Mouse (Mus musculus): ENCODE results near the gene Acot7. TPM values are rescaled to one million over a fixed set of nuclear protein-coding genes. Genes with fewer than 3 reads are reported as not detected.

Gene Acot7
- total and polyA plus RNA-seq, 2 experiments from 2014 or later = 249 to 488 TPM

DNA sequence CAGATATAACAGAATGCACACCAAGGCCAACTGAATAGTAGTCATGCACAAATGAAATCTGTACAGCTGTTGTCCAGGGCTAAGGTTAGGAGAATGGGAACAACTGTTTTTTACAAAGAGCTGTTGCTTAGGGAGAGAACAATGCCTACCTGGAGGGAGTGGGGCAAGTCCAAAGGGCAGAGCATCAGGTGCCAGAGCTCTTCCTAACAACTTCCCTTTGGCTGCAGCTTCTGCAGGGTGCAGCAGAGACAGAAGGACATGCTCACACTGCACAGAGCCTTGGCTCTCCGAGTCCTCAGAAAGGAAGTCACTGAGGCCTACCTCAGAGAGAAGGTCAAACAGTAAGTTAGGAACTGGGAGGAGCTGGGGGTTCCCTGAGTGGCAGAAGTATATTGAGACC lies 21.7 kb downstream of the Acot7 start:
- ATAC-seq = no peak
- H3K36me3 ChIP-seq (ENCODE audit: insufficient read depth, low read length) = no peaks in the 10 kb centered on the region
- no peak for TF ChIP-seq CTCF (IDR thresholded peaks at IDR 0.05; ENCODE audit: low read depth)

DNA sequence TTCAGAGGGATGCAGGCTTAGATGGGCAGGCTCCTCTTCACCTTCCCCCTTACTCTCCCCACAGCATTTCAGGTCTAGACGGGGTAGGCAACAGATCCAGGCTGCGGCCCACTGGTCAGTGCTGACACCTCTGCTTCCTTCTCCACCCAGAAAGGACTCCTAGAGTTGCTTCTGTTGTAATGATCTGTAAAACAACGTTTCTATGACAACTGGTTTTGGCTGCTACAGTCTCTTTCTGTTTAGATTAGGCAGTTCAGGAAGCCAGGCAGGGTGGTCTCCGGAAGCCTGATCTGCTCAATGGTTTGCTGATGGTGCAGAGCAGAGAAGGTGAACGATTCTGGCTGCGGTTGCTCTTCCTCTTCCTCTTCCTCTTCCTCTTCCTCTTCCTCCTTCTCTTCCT lies 23.6 kb downstream of the Acot7 start:
- DNase-seq (ENCODE audit: low spot score) (no peak), ATAC-seq (no peak)
- H3K4me3 ChIP-seq (ENCODE audit: low read length) = no peak overlapping the region
- 58% methylated on average over 6 of the region's 6 CpGs for WGBS
- no peaks in the 10 kb centered on the region for H3K36me3 ChIP-seq (ENCODE audit: insufficient read depth, low read length)
- peaks cover 8% of the 10 kb centered on the region; the same call in 1 of the 2 replicates for H3K4me1 ChIP-seq (ENCODE audit: insufficient read depth, low read length)
- no peak overlapping the region for H3K27ac ChIP-seq
- TF ChIP-seq CTCF (IDR thresholded peaks at IDR 0.05; ENCODE audit: low read depth) = no peak
- no peaks in the 10 kb centered on the region for H3K9me3 ChIP-seq (ENCODE audit: low read length)
- H3K4me2 ChIP-seq (ENCODE audit: low read depth, low read length) = no peak overlapping the region
- no peak overlapping the region for H3K9ac ChIP-seq (replicated peaks; ENCODE audit: low read length)
- H3K27me3 ChIP-seq (ENCODE audit: insufficient read depth, low read length) = no peaks in the 10 kb centered on the region

More for the DNA sequence above, 21.7 kb downstream of the Acot7 start:
- Histone ChIP-seq H3K9ac (replicated peaks; ENCODE audit: low read length) (no peak overlapping the region), H3K4me3 (ENCODE audit: low read length) (no peak overlapping the region), H3K4me1 (ENCODE audit: insufficient read depth, low read length) (peaks cover 8% of the 10 kb centered on the region; the same call in 1 of the 2 replicates), H3K4me2 (ENCODE audit: low read depth, low read length) (no peak overlapping the region), H3K27me3 (ENCODE audit: insufficient read depth, low read length) (no peaks in the 10 kb centered on the region), H3K9me3 (ENCODE audit: low read length) (no peaks in the 10 kb centered on the region), H3K27ac (no peak overlapping the region)
- 95% methylated on average over 1 of the region's 1 CpGs for WGBS
- no peak for DNase-seq (ENCODE audit: low spot score)

DNA sequence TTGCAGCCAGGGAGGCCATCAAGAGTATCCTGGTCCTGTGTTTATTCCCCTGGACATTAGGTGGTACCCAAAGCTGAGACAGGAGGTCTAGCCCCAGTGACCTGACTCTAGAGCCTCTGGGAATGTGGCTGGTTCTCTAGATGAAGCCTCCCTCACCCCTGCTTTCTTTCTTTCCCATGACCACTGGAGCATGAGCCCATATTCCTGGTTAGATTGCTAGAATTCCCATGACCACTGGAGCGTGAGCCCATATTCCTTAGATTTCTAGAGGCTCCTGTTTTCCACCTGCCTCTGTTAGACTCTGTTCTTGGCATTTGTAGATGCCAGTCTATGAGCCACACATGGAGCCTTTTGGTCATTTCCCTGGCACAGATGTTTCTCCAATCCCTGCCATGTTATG lies 24.5 kb downstream of the Acot7 start:
- H3K4me3 ChIP-seq (ENCODE audit: low read length) = no peak overlapping the region
- no peak overlapping the region for H3K9ac ChIP-seq (replicated peaks; ENCODE audit: low read length)
- no peak overlapping the region for H3K4me2 ChIP-seq (ENCODE audit: low read depth, low read length)
- 0 out of 2 replicates have a peak overlapping the region, but pooled peaks have one; percentile 4 for H3K27ac ChIP-seq
- peaks cover 8% of the 10 kb centered on the region; the same call in 1 of the 2 replicates for H3K4me1 ChIP-seq (ENCODE audit: insufficient read depth, low read length)
- TF ChIP-seq CTCF (IDR thresholded peaks at IDR 0.05; ENCODE audit: low read depth) = no peak
- H3K27me3 ChIP-seq (ENCODE audit: insufficient read depth, low read length) = no peaks in the 10 kb centered on the region
- no peaks in the 10 kb centered on the region for H3K36me3 ChIP-seq (ENCODE audit: insufficient read depth, low read length)
- WGBS = 87% methylated on average over 1 of the region's 1 CpGs
- ATAC-seq (no peak), DNase-seq (ENCODE audit: low spot score) (no peak)
- no peaks in the 10 kb centered on the region for H3K9me3 ChIP-seq (ENCODE audit: low read length)

DNA sequence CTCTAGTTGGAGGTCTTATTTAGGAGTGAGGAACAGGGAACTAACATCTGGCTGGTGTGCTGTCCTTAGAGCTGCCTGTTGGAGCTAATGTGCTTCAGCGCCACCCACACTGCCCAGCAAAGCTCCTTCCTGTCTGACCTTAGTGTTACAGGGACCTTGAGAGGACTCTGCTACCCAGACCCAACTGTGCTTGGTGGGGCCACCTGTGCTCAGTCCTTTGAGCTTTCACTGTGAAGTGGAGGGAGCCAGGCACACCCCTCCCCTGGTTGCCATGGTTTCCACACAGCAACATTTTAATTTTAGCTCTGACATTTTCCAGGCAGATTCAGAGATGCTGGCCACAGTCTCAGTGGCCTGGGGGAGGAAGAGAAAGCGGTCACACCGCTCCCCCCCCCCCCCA lies 25.0 kb downstream of the Acot7 start:
- Histone ChIP-seq H3K9me3 (ENCODE audit: low read length) (no peaks in the 10 kb centered on the region), H3K4me2 (ENCODE audit: low read depth, low read length) (no peak overlapping the region), H3K27ac (no peak overlapping the region), H3K36me3 (ENCODE audit: insufficient read depth, low read length) (no peaks in the 10 kb centered on the region), H3K27me3 (ENCODE audit: insufficient read depth, low read length) (no peaks in the 10 kb centered on the region), H3K4me1 (ENCODE audit: insufficient read depth, low read length) (peaks cover 8% of the 10 kb centered on the region; the same call in 1 of the 2 replicates), H3K9ac (replicated peaks; ENCODE audit: low read length) (no peak overlapping the region), H3K4me3 (ENCODE audit: low read length) (no peak overlapping the region)
- DNase-seq (ENCODE audit: low spot score) = no peak
- WGBS = 80% methylated on average over 3 of the region's 3 CpGs
- TF ChIP-seq CTCF (IDR thresholded peaks at IDR 0.05; ENCODE audit: low read depth) = no peak
- ATAC-seq = no peak

DNA sequence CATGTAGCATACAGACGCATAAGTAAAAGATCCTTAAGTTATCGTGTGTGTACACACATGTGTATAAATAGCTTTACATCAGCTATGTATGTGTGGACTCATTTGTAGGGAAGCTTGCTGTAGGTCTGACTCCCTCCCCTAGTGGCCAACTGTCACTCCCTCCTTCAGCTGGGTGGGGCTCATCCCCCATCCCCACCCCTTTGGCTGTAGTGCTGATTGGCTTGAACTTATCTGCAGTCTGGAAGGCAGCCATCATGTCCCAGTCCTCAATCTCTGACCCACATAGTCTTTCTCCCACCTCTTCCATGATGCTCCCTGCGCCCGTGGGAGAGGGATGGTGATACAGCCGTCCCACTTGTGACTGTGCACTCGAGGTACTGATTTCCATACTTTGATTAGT lies 26.7 kb downstream of the Acot7 start:
- no peak for ATAC-seq
- Histone ChIP-seq H3K4me3 (ENCODE audit: low read length) (no peak overlapping the region), H3K27me3 (ENCODE audit: insufficient read depth, low read length) (no peaks in the 10 kb centered on the region), H3K9me3 (ENCODE audit: low read length) (no peaks in the 10 kb centered on the region), H3K4me2 (ENCODE audit: low read depth, low read length) (no peak overlapping the region), H3K9ac (replicated peaks; ENCODE audit: low read length) (no peak overlapping the region), H3K4me1 (ENCODE audit: insufficient read depth, low read length) (peaks cover 8% of the 10 kb centered on the region; the same call in 1 of the 2 replicates), H3K27ac (no peak overlapping the region), H3K36me3 (ENCODE audit: insufficient read depth, low read length) (no peaks in the 10 kb centered on the region)
- DNase-seq (ENCODE audit: low spot score) = no peak
- peak; percentile 34 for TF ChIP-seq CTCF (IDR thresholded peaks at IDR 0.05; ENCODE audit: low read depth)
- WGBS = 89% methylated on average over 6 of the region's 6 CpGs

DNA sequence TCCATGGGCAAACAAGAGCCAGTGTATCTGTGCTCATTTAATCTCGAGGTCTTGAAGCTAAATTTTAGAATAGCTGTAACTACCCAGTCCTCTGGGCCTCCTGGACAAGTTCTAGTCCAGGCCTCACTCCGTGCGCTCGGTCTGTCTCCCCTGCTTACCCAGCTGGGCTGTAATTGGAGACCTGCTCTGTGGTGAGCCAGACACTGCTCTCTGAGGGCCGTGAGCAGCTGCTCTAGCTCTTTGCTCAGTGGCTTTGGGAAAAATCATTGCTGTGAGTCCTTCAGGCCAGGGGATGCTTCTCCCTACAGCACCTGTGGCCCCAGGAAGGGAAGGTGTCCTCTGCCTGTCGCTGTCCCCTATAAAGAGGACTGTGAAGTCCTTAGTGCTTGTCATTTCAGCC lies 28.3 kb downstream of the Acot7 start:
- DNase-seq (ENCODE audit: low spot score) (no peak), ATAC-seq (no peak)
- no peak overlapping the region for H3K27ac ChIP-seq
- no peaks in the 10 kb centered on the region for H3K36me3 ChIP-seq (ENCODE audit: insufficient read depth, low read length)
- WGBS = 58% methylated on average over 6 of the region's 6 CpGs
- peaks cover 8% of the 10 kb centered on the region; the same call in 1 of the 2 replicates for H3K4me1 ChIP-seq (ENCODE audit: insufficient read depth, low read length)
- no peak for TF ChIP-seq CTCF (IDR thresholded peaks at IDR 0.05; ENCODE audit: low read depth)
- no peak overlapping the region for H3K4me2 ChIP-seq (ENCODE audit: low read depth, low read length)
- no peak overlapping the region for H3K4me3 ChIP-seq (ENCODE audit: low read length)
- H3K27me3 ChIP-seq (ENCODE audit: insufficient read depth, low read length) = no peaks in the 10 kb centered on the region
- no peak overlapping the region for H3K9ac ChIP-seq (replicated peaks; ENCODE audit: low read length)
- no peaks in the 10 kb centered on the region for H3K9me3 ChIP-seq (ENCODE audit: low read length)

DNA sequence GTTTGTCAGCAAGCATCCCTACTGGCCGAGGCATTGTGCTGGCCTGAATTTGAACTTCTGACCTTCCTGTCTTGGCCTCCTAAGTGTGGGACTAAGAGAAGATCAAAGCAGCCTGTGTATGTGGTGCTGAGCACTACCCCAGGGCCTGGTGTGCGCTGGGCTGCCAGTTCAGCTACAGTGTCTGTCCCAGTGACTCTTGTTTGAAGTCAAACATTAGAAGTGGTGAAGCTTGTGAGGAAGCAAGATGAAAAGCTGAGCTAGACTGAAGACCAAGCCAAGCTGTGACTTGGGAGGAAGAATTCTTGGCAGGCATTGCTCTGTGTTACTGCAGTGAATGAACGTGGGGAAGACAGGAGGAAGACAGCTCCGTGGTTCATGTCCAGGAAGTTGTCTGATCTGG lies 31.7 kb downstream of the Acot7 start:
- WGBS = 44% methylated on average over 4 of the region's 4 CpGs
- no peak overlapping the region for H3K9ac ChIP-seq (replicated peaks; ENCODE audit: low read length)
- ATAC-seq = no peak

More for the DNA sequence above, 31.7 kb downstream of the Acot7 start:
- no peak for TF ChIP-seq CTCF (IDR thresholded peaks at IDR 0.05; ENCODE audit: low read depth)
- Histone ChIP-seq H3K4me1 (ENCODE audit: insufficient read depth, low read length) (no peaks in the 10 kb centered on the region), H3K9me3 (ENCODE audit: low read length) (no peaks in the 10 kb centered on the region), H3K4me2 (ENCODE audit: low read depth, low read length) (no peak overlapping the region), H3K27me3 (ENCODE audit: insufficient read depth, low read length) (no peaks in the 10 kb centered on the region), H3K36me3 (ENCODE audit: insufficient read depth, low read length) (no peaks in the 10 kb centered on the region; the same call in 1 of the 2 replicates), H3K27ac (no peak overlapping the region), H3K4me3 (ENCODE audit: low read length) (no peak overlapping the region)
- no peak for DNase-seq (ENCODE audit: low spot score)
